Mouse (Mus musculus) G1E-ER4 (cell line): ENCODE measurements around the gene Ola1. TPM values are rescaled to one million over a fixed set of nuclear protein-coding genes. Genes with fewer than 3 reads are reported as not detected.
A peak's percentile ranks its signal among the peaks of the same experiment; 100 is the strongest.

Experiments used
- GATA1 ChIP-seq: IDR thresholded peaks from one replicate; pipeline ENCODE4 v1.8.0; 2012; ENCODE audit warnings: low read length, inconsistent platforms
- polyA plus RNA-seq: library from polyadenylated mRNA; stranded (reverse); fragments of >175 nt; gene quantifications from 2 replicates; pipeline ENCODE4 v1.2.3, GENCODE M21; 2012

Gene Ola1
- polyA plus RNA-seq, 1 experiment = 56.6 TPM

DNA sequence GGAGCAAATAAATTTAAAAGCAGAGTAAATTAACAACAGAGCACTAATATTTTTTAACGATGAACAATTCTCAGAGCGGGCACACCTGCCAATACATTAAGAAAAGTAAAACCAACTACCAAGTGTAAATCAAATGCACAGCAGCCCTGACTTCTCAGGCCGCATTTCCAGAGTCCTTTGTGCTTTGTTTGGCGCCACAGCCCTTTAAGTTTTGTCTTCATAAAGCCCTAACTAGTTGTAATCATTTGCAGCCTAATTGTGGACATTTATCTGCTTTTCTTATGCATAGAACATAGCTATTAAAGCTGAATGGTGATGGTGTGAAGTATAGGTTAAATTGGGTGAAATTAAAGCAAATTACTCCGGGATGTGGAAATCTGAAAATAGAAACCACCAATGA lies 49.2 kb downstream of the Ola1 start:
- TF ChIP-seq GATA1 = no peak

DNA sequence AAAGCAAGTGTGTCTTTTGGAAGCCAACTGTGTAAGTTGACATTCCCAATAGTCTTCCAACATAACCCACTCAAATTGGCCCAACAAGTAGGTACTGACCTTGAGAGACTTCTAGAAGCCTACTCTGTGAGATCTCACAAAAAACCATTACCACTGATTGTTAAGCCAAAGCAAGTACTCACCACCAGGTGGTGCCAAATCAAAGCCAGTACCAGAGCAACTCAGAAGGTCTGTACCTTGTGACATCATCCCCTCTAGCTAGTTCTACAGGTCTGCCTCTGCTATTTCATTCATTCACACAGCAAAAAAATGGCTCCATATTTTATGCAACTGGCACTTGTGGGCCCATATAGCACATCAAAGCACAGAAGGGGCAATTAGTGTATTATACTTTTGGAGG lies 51.6 kb downstream of the Ola1 start:
- TF ChIP-seq GATA1 = no peak

DNA sequence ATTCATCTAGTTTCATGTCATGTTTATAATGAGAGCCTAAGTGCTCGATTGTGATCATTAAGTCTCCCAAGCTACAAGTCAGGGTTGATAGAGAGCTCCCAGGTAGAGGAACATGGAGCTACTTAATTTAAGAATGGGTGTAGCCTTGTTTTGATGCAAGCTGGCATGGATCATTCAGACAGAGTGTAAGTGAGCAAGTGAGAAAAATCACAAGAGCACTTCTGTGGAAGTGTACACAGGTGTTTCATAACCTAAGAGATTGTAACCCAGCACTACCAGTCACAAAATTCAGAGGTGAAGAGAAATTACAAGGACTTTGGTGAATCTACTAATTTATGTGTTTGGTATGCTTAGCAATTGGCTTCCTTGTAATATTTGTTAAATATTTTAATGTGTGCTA lies 54.1 kb downstream of the Ola1 start:
- no peak for TF ChIP-seq GATA1

DNA sequence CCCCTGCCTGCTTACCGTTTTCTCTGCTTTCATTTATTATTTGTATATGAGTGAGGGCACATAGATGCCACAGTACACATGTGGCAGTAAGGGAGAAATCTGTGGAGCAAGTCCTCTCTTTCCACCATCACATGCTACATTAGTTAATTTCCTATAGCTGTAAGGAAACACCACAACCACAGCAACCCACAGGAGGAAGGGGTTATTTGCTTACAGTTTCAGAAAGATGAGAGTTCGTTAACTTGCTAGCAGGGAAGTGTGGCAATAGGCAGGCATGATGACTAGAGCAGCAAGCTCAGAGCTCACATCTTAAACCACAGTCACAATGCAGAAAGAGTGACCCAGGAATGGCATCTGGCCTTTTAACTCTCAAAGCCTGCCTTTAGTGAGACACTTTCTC lies 58.0 kb downstream of the Ola1 start:
- no peak for TF ChIP-seq GATA1

DNA sequence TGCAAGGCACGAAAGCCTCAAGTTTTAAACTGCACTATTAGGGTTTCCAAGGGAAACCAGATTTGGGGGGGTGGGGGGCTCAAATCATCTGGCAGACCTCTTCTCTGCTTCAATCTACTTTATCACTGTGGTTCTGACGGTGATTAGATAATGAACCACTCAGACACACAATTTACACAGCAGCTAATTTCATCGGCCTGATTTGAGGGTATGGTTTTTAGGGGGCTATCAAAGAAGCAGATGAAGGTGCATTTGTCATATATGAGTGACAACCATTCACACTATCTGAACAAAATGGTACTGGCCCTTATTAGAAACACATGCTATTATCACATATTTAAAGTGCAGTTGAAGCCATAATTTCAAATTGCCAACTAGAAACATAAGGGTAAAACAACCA lies 61.5 kb downstream of the Ola1 start:
- TF ChIP-seq GATA1 = no peak

DNA sequence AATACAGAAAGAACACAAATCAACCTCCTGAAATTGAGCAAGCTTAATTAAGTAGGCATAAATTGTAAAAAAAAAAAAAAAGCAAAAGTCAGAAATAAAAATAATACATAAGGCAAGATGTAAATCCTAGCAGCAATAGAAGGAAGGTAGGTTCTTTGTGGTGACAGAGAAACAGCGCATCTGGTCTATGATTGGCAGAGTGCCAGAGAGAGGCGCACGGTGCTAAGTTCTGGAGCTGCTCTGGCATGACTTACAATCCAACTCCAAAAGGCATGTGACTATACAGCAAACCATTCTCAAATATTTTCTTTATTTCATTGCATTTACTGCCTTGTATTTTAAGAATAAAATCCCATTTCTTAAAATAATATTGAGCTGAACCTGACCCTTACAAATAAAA lies 68.2 kb downstream of the Ola1 start:
- TF ChIP-seq GATA1 = no peak

DNA sequence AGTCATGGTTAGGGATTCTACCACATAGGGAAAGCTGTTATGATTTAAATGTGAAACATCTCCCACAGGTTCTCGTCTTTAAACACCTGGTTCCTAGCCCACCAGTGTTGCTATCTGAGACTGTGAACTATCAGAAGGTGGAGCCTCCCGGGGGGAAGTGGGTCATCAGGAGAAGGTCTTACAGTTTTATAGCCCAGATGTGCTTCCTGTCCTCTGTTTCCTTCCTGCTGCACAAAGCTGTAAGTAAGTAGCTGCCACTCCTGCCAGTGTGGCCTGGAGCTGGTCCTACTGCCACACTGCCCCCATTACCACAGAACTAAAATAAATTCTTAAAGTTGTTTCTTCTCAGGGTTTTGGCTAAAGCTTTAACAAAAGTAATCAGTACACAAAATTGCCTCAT lies 72.6 kb downstream of the Ola1 start:
- TF ChIP-seq GATA1 = no peak

DNA sequence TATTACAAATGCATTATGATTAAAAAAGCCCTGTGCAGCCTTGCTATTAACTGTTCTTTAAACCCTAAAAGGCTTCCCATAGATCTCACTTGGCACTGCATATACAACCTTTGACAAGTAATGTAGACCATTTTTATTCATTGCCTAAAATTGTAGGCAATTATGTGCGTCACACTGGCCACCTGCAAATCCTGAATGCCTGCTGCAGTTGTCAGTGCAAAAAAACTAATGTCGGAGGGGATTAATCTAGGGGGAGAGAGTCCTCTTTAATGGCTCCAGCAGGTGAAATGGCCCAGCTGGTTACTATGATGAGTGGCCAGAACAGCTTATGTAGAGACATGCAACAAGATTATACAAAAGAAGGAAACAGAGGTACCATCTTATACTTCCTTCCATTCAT lies 75.0 kb downstream of the Ola1 start:
- no peak for TF ChIP-seq GATA1

DNA sequence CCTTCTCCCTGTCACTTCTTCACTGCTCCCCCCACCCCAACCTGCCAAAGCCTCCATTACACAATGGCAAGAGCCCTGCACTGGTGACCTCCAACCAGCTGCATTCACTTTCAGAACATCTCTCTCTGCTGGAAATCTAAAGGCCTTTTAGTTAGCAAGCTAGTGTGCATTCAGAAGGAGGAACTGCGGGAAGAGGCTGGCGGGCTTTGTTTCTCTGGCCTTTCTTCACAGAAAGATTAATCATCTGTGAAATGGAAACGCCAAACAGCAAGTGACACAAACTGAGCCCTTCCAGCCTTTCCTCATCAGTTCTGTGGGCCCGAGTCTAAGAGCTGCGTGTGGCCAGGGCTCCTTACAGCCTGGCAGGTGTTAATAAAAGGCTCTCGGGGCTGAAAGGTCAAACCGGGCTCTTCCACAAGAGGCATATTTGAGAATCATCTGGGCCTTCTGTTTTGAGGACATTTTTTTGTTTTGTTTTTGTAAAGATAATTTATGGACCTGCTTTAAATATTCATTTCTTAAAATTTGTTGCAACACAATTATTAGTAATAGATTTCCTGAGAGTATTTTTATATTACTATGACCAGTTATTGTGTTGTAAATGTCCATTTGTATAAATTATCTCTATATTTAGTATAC lies 75.8 kb downstream of the Ola1 start:
- TF ChIP-seq GATA1 = no peak

DNA sequence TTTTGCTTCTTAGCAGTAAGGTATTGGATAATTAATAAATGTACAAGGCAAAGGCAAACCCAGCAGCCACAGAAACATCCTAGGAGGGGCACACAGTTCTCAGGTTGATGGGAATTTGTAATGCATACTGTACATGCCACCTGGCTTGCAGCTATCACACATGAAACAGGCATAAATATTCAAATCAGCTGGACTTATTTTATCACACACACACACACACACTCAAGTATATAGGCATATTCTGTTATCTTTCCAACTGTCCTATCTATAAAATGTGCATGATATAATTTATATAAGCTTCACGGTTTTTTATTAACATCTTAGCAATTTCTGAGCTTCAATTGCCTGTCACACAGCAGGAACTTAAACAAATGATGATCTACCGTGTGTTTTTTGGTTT lies 85.8 kb downstream of the Ola1 start:
- no peak for TF ChIP-seq GATA1

DNA sequence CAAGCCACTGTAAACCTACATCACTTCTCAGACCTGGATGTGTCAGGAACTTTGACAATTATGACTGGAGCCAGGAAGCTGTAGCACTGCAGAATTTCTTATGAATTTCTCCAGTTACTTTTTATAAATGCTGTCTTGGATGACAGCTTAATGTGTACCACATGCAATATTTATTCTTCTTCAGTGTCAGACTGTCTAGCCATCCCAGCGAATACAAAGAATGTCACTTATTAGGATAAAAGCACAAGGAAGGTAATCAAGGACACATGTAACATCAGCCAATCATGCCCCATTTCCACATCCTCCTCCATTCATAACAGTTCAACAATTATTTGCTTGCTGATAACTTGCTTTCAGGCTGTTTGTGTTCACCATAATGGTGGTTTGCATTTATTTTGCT lies 91.0 kb downstream of the Ola1 start:
- TF ChIP-seq GATA1 = no peak

DNA sequence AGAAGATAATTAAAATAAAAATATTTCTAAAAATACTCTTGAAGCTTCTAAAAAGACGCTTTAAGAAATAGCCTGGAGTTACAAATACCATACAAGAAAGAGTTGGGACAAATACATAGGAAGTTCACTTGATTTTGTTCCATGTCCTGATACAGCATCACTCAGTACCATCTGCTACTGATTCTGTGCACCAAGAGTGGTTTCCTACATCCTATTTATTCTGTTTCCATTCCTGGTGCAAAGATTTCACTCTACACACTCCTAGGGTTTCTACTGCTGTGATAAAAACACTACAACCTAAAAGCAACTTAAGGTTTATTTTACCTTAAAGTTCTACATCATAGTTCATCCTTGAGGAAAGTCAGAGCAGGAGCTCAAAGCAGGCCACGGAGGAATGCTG lies 99.9 kb downstream of the Ola1 start:
- no peak for TF ChIP-seq GATA1

DNA sequence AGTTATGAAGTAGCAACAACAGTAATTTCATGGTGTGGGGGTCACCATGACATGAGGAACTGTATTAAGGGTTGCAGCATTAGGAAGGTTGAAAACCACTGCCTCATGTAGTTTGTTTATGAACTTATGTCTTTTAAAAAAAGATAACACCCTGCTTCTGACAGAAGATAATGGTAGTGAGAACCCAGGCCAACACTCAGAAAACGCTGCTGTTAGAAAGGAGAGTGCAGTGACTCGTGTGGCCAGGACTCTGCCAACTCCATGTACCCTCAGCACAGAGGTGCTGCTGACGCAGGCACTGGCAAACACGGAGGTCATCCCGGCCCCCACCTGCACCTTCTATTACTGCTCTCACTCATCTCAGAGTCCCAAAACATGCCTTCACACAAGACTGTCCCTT lies 111.6 kb downstream of the Ola1 start:
- TF ChIP-seq GATA1 = no peak

DNA sequence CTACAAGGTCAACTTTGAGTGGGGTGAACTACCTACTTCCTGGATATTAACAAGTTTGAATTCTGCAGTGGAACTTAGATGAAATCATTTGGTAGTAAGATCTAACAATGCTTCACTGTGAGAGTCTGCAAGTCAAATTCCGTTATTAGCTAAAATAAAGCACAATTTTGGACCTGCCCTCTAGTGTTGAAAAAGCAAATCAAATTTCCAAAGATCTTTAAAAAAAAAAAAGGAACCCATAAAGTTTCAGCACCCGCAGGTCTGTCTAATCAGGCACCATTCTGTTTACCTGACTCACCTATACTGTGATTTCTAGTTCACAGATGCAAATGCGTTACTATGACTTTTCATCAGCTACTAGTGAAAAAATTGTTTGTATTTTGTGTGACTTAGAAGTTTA lies 122.2 kb downstream of the Ola1 start:
- TF ChIP-seq GATA1 = no peak

DNA sequence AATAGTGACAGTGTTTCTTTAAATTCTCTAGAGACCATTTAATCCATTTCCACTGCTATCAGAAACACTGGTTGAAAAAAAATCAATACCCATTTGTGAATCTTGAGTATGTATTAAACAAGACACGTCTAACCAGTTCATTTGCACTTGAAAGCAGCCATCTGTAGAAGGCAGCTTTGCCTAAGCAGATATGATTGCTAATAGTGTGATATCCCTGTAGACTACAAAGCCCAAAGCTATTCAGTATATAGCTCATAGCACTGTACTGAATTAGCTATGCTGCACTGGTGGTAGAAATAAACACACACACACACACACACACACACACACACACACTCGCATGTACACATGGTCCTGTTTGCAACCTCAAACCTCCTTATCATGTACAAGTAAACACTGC lies 123.4 kb downstream of the Ola1 start:
- TF ChIP-seq GATA1 = no peak

DNA sequence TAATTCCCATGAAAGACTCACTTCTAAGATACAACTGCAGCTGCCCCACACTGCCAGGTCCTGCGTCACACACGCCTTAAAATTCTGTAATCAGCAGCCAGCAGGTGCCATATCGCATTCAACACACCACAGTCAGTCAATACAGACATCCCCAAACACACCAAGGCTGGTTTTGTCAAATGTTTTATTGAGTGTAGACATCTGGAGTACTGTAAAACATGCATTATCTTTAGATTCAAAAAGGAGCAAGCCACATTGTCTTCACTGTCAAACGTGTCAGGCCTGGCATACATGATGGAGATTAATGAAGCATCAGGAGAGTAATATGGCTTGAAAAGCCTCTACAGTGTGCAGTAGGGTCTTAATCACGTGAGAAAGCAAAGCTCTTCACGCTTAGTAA lies 125.7 kb downstream of the Ola1 start:
- TF ChIP-seq GATA1 = peak; percentile 91

DNA sequence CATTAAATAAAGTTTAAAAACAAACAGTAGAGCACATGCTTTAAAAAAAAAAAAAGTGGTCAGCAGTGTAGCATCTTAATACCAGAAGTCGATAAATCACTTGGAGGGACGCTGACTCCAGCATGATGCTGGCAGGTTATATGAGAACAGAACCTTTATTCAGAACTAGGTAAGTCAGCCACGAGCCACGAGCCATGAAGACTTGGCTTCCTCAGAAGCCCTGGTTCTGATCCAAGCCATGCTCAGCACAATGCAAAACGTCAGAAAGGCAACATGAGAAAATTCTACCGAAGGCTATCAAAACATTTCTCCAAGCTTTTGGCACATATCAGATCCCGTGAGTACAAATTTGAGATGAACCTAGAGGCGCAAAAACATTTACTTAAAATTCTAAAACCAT lies 127.4 kb downstream of the Ola1 start:
- no peak for TF ChIP-seq GATA1

DNA sequence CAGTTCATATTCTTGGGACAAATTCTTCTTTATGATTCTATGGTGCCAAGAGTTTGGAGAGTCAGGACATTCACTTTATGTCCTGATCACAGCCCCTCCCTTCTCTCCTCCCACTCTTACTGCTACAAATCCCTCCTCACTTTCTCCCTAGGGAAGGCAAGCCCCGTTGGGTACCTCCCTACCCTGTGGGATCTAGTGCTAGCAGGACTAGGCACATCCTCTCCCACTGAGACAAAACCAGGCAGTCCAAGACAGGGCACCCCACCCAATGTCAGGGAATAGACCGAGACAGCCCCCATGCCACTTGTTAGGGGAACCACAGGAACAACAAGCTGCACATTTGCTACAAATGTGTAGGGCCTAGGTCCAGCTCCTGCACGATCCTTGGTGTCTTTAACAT lies 131.1 kb downstream of the Ola1 start:
- no peak for TF ChIP-seq GATA1
